Mouse (Mus musculus) left cerebral cortex, postnatal 4 days (tissue): ENCODE measurements around the gene Lgals3bp. TPM values are rescaled to one million over a fixed set of nuclear protein-coding genes. Genes with fewer than 3 reads are reported as not detected.

Experiments
- DNase-seq: peaks from one replicate; pipeline ENCODE4 v3.0.0-alpha.2; 2022
- intact Hi-C: fragments of 180-260 bp; cut with DNase I; formaldehyde crosslinking; loops from one replicate; pipeline ENCODE4 v1.15.1; 2025
- total RNA-seq, 2 experiments: library from RNA; stranded (reverse); gene quantifications; 2 replicates each; pipeline ENCODE4 v1.2.3; 2021

Lgals3bp gene
- total RNA-seq, 2 experiments from 2014 or later = 5.0 to 6.2 TPM

DNA sequence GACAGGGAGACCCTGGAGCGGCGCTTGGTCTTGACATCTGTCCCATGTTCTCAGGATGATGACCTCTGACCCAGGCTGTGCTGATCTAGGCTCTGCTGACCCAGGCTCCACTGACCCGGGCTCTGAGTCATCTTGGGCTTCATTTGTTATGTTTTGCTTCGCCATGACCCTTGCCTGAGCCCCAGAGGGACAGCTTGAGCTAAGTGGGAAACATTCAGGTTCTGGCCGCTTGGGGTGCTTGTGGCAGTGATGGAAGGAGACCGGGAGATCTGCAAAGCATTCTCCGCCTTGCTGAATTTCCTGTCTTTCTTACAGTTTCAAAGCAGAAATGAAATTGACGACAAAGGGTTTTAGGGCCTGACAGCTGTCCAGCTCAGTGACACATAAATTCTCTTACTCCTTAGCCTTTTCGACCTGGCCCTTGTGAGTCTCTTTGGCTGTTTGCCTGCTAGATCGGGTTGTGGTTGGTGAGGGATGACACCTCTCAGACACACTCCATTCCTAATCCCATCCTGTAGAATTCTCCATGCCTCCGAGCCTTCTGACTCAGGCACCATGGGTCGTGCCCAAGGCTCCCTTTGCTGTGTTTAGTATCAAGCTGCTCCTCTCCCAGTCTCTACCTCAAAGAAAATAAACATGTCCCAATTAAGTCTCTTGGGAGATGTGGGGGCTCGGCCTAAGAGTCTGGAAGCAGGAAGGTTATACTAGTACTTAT lies 22.9 kb upstream of the Lgals3bp start:
- intact Hi-C loops = loop anchor here (5.0 to 10.0 kb wide), 2 partner anchors 318 to 550 kb away; no protein-coding TSS in a partner anchor

DNA sequence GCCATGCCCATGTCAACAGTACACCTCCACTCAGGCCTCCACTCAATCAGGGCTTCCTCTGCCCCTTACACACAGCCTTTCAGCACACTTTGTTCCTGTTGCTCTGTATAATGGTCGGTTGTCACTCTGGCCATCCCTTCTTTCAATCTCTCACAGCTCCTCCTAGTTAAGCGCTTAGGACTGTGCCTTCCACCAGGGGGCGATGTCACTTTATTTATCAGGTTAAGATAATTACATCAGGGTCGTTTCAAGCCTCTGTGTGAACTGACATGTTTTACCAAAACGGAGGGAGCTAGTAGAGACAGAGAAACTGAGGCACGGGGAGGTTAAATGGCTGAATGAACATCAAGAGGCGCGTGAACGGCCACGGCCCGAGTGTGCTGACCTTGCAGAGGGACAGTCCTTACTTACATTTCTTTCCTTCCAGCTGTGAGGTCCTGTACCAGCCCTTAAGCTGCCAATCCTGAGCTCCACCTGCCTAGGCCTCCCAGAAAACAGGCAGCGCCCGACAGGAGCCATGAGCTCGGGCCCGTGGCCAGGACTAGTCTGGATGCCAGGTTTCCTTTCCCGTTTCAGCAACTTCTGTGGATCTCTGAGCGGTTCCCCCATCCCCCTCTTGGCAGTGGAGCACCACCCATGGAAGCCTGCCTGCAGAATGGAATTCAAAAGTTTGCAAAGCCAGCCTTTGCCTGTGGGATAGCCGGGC lies 21.5 kb upstream of the Lgals3bp start:
- intact Hi-C loops = loop anchor here (10.0 kb wide), 1 partner anchor 551 kb away; no protein-coding TSS in a partner anchor
- peak; percentile 89 for DNase-seq

More for the DNA sequence above, 22.9 kb upstream of the Lgals3bp start:
- no peak for DNase-seq

GRCm38 (mm10) chr11:118420261-118420660 lies 18.4 kb upstream of the Lgals3bp start:
- no peak for DNase-seq
- intact Hi-C loops = loop anchor here (10.0 kb wide), 1 partner anchor 555 kb away; no protein-coding TSS in a partner anchor

DNA sequence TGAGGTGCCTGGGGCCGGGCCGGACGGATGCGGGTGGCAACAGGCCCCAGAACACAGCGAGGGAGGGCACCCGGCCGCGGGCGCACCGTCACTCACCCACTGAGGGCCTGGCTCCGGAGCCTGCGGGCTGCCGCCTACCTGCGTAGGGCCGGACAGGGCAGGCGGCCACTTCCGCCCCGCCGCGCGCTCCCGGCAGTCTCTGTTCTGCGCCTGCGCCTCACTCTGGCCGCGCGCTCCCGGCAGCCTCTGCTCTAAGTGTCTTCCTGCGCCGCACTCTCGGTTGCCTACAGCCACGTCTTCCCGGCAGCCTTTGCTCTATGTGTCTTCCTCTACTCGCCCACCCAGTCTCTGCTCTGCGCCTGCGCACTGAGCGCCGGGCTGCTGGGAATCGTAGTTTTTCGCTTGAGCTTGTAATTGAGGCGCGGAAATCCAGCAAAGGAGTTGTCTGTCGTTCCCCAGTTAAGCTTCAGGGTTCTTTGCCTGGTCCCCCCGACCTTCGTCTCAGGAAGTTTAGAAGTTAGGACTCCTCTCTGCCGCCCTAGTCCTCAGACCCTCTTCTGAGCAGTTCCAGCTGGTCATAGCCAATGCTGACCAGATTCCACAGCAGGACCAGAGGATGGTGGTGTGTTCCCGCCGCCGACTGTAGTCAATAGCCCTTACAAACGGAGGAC lies 17.1 kb upstream of the Lgals3bp start, which contains the start of gene Cant1:
Gene Cant1 (minus strand): TSS at position 253 of the 671 bp plus-strand sequence.
- peak; percentile 98 for DNase-seq
- intact Hi-C loops = no loop called here

- intact Hi-C loops = no loop called here
- no peak for DNase-seq
Measured at GRCm38 (mm10) chr11:118418442-118418833, 16.5 kb upstream of the Lgals3bp start.

- intact Hi-C loops = no loop called here
- no peak for DNase-seq
Measured at GRCm38 (mm10) chr11:118417496-118417895, 15.6 kb upstream of the Lgals3bp start.

DNA sequence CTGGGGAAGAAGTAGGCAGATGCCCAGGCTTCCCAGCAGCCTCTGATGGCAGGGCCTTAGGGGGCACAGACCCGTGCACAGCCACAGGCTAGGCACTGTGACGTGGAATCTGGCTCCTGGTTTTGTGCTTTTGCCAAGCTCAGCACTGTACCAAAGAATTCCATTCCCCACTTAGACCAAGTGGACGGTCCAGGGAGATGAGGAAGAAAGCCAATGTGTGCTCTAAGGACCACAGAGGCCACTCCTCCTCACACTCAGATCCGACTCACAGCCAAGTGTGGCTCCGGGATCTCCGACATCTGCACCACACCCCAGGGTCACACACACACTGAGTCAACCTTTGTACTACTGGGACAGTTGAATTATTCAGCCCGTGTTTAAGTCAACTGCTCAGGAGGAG lies 14.2 kb upstream of the Lgals3bp start:
- peak; percentile 34 for DNase-seq
- intact Hi-C loops = no loop called here

GRCm38 (mm10) chr11:118415630-118416029 lies 13.7 kb upstream of the Lgals3bp start:
- intact Hi-C loops = no loop called here
- DNase-seq = no peak

DNA sequence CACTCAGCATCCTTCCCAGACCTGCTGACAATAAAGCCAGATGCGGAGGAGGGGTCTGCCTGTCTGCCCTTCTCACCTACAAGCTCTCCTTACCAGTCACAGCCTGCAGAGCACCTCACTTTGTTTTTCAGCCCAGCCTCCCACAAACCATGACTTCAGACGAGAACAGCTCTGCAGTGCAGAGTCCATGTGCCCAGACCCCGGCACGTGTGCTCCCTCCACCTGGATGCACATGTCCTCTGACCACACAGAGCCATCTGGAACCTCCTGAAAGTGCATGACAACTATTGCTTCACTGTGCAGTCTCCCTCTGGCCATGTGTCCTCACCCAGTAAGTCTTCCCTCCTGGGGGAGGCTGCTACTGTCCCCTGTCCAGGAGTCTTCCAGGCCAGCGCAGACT lies 12.4 kb upstream of the Lgals3bp start:
- no peak for DNase-seq
- intact Hi-C loops = no loop called here

DNA sequence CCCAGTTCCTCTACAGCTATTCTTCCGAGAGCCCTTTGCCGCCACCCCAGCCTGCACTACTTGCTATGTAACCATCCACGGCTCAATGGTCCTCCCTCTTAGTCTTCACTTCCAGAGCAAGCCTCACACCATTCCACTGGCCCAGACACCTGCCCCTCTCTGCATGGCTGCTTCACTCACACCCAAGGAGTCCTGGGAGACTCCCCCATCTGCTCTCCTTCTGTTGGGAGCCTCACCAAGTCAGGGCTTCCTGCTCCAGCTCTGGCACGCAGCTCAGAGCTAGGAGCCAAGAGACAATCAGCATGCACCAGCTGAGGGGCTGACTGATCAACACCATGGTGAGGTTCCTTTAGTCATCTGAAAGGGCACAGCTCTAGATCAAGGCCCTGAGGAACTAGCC lies 11.2 kb upstream of the Lgals3bp start:
- DNase-seq = peak; percentile 69
- intact Hi-C loops = no loop called here

DNA sequence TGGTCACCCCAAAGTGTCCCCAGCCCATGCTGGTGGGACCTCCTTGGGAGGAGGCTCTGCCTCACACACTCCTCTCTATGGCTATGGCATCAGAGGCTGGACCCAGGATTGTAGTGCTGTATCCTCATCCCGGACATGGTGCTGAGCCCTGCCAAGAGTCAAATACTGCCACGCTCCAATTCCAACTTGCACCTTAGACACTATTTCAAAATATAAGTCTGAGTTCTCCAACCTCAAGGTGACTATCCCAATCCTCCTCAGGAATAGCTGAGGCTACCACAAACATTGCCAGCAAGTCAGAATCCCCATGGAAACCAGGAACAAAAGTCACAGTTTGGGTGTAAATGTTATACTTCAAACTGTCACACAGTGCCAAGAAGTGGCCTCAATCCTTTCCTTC lies 10.7 kb upstream of the Lgals3bp start:
- DNase-seq = no peak
- intact Hi-C loops = no loop called here

DNA sequence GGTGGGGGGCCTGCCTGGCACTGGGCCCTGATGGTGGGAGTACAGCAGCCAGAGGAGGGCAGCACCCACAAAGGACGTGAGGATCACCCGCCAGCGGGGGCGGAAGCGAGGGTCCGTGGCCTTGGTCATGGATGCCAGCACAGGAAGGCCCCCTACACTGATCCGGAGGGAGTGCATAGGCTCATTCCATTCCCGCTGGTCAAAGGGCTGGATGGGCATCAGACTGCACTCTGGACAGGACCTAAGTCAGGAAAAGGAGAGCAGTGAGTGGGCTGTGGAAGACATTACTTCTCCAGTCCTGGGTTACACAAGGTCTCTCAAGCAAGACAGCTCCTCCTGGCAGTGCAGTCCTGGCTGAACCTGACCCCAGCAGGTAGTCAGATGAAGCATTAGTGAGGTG lies 9.4 kb upstream of the Lgals3bp start:
- intact Hi-C loops = no loop called here
- no peak for DNase-seq

DNA sequence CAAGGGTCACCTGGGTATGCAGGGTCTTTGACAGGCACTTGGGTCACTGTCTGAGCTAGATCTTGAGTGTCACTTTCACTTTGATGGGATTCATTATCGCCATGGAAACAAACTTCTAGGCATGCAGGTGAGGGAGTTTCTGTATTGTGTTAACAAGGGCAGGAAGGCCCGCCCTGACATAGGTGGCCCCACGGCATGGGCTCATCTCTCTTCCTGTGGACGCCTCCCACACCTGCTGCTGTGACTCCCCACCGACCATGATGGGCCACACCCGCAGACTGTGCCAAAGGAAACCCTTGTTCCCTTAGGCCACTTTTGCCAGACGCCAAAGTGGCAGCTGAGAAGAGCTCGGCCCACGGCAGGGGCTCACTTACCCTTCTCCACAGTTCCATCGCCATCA lies 8.6 kb upstream of the Lgals3bp start:
- no peak for DNase-seq
- intact Hi-C loops = no loop called here

- DNase-seq = no peak
Measured at GRCm38 (mm10) chr11:118410073-118410444, 8.2 kb upstream of the Lgals3bp start.

GRCm38 (mm10) chr11:118409106-118410072 lies 7.5 kb upstream of the Lgals3bp start:
- DNase-seq = no peak
- intact Hi-C loops = no loop called here

More at GRCm38 (mm10) chr11:118410073-118410444, 8.2 kb upstream of the Lgals3bp start:
- intact Hi-C loops = no loop called here

GRCm38 (mm10) chr11:118408051-118408740 lies 6.3 kb upstream of the Lgals3bp start:
- intact Hi-C loops = no loop called here
- DNase-seq = no peak

DNA sequence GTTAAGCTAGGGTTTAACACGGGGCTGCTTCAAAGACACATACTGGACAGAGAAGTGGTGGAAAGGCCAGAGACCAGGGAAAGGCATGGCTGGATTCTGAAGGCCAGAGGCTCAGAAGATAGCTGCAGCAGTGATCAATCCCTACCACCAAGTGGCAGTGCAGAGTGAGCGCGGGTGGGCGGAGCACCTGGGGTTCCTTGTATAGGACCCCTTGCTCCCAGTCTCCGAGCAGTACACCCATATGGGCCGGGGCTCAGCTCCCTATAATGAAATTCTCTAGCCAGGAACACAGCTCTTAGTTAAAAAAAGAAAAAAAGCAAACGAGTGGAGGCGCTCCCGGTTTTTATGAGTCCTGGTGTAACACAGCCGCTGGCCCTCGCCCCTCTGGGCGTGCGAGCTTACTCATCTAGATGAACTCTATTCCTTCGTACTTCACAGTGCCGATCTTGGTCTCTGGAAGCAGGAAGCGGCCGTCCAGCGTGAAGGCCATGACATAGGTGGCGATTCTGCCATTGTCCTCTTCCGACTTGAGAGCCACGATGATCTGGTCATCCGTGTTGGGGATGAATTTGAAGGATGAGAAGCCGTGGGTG lies 5.5 kb upstream of the Lgals3bp start:
- intact Hi-C loops = no loop called here
- DNase-seq = peak; percentile 56

- no peak for DNase-seq
- intact Hi-C loops = no loop called here
Measured at GRCm38 (mm10) chr11:118406521-118406920, 4.6 kb upstream of the Lgals3bp start.

DNA sequence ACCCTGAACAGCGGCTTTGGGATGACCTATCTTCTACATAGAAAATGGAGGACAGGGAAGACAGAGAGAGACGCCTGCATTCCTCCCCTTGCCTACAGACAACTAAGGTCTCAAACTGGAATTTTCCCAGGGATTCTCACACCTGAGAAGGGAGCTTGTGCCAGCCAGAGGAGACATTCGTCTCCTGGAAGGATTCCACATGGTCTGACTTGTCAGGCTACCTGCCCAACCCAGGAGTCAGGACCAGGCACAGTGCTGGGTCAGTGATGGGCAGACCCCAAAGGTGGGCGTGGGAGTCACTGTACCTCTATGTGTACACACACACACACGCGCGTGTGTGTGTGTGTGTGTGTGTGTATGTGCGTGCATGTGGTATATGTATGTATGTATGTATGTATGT lies 3.4 kb upstream of the Lgals3bp start:
- intact Hi-C loops = no loop called here
- DNase-seq = no peak
